Mouse (Mus musculus) brain, adult 2 months (tissue): ENCODE data around the gene Acta2.
A peak's percentile ranks its signal among the peaks of the same experiment; 100 is the strongest.

Experiments
- DNase-seq: peaks from one replicate; pipeline ENCODE4 v3.0.0; 2011; ENCODE audit warnings: low read depth, low spot score

Gene Acta2

DNA sequence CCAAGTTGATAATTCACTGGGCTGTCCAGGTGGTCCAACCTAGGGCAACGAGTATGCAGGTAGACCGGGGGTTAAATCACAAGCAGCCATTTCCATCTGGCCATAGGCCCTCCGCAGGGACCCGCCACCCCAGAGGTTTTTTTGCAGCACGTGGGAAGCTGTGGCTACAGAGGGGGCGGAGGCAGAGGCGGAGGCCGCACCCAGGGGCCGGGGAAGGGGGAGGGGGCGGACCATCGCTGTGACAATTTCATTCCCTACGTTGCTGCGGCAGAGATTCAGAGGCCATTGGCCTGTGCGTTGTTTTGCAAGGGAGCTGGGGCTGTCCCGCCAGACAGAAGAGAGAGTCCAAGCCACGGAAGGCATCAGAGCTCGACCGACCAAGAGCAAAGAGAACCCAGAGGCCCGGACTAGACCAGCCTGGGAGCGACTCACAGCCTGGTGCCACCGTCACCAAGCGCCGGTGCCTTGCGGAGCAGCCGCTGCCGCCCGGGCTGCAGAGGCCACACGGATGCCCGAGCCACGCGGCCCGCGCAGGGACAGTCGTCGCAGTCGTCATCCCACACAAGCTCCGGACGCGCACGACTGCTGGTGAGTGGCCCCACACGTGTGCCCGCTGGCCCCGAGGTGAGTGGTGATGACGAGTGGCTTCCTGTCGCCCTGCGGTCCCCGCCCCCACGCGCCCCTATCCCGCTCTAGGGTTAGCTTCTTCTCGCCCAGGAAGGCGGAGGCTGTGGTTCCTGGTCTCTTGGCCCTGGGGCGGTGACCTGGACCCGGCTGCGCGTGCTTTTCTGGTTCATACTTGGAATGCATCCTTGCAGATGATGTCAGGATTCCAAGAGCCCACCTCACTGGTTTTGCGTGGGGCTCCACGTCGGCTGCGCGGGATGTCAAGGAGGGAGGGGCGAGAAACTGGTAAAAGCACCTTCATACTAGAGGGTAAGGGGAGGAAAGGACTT lies 63.1 kb downstream of the Acta2 start, which contains the start of gene Stambpl1:
Gene Stambpl1 (plus strand): TSS at position 222 of the 956 bp plus-strand sequence.
- peak; percentile 81 for DNase-seq

DNA sequence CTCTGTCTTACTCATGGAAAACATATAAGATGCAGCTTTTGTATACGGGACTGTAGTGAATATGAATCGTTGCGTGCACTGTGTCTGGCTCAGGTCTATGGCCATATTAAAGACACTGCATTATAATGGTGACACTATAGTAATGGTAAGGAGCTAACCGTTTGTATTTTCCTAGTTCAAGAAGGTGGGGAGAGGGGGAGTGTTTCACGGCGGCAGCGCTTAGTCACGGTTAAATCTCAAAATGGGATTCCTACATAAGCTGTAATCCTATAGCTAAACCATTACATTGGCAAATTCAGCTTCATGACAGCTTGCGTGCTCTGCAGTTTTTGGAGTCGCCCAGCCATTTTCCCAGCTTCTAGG lies 63.8 kb downstream of the Acta2 start:
- no peak for DNase-seq
